Mouse (Mus musculus) intestine, embryonic 14.5 days (tissue): ENCODE results near the gene Tas1r2. TPM values are rescaled to one million over a fixed set of nuclear protein-coding genes. Genes with fewer than 3 reads are reported as not detected.

Source experiments
- ATAC-seq: fragments of 200-750 bp; cut with Nextera tagmentation; replicated peaks from 2 replicates; pipeline ENCODE4 v1.8.0; 2017; ENCODE audit warnings: low read depth, moderate number of reproducible peaks, moderate TSS enrichment, moderate library complexity; ENCODE audit not compliant: low FRiP score, low TSS enrichment
- DNase-seq: peaks from one replicate; pipeline ENCODE4 v3.0.0-alpha.2; 2018; ENCODE audit warnings: low spot score
- H3K27ac ChIP-seq: fragments of 300-500 bp; sonication (generic); 2 replicates; pipeline ENCODE4 v1.5.1; 2014; ENCODE audit warnings: low read depth, mild to moderate bottlenecking, control low read depth
- H3K27me3 ChIP-seq: fragments of 300-500 bp; sonication (generic); replicated peaks from 2 replicates; pipeline ENCODE4 v1.6.1; 2014; ENCODE audit warnings: low read length, control low read depth; ENCODE audit not compliant: control insufficient read depth, insufficient read depth
- H3K36me3 ChIP-seq: fragments of 300-500 bp; sonication (generic); 2 replicates; pipeline ENCODE4 v1.6.1; 2014; ENCODE audit warnings: low read length, control low read depth; ENCODE audit not compliant: control insufficient read depth, insufficient read depth
- H3K4me1 ChIP-seq: fragments of 300-500 bp; sonication (generic); replicated peaks from 2 replicates; pipeline ENCODE4 v1.6.1; 2014; ENCODE audit warnings: low read length, control low read depth, mixed read lengths; ENCODE audit not compliant: control insufficient read depth, insufficient read depth
- H3K4me2 ChIP-seq: fragments of 300-500 bp; sonication (generic); 2 replicates; pipeline ENCODE4 v1.6.1; 2014; ENCODE audit warnings: low read length
- H3K4me3 ChIP-seq: fragments of 300-500 bp; sonication (generic); 2 replicates; pipeline ENCODE4 v1.5.1; 2014; ENCODE audit warnings: low read depth, low read length, control low read depth, mixed read lengths
- H3K9ac ChIP-seq: fragments of 300-500 bp; sonication (generic); 2 replicates; pipeline ENCODE4 v1.6.1; 2014; ENCODE audit warnings: mild to moderate bottlenecking, low read length
- H3K9me3 ChIP-seq: fragments of 300-500 bp; sonication (generic); 2 replicates; pipeline ENCODE4 v1.6.1; 2016; ENCODE audit warnings: low read length, control low read depth; ENCODE audit not compliant: control insufficient read depth
- WGBS: fragments of 180-500 bp; shearing (Covaris S2); extraction: QIAGEN DNeasy Blood & Tissue Kit; methylation state at CpG from one replicate; pipeline ENCODE4 v1.1.7; 2014; 5-methylcytosine and 5-hydroxymethylcytosine counted together
- polyA plus RNA-seq: library from polyadenylated mRNA; unstranded; fragments of >200 nt; fragmentation: Nextera tagmentation; extraction: Ambion mirVana; gene quantifications from 2 replicates; pipeline ENCODE4 v1.2.1, GENCODE M21; 2014

The Tas1r2 gene
- polyA plus RNA-seq, 1 experiment from 2014 or later: not detected

- 57% methylated on average over 5 of the region's 5 CpGs for whole genome bisulfite sequencing
- H3K9me3 ChIP-seq: no peaks in the 10 kb centered on the region
- no peak overlapping the region for H3K27ac ChIP-seq
- no peak overlapping the region for H3K4me3 ChIP-seq
- H3K9ac ChIP-seq: no peak overlapping the region
- 0 out of 2 replicates have a peak, but pooled peaks cover 7% of the 10 kb centered on the region for H3K36me3 ChIP-seq
- no peak for ATAC-seq
- H3K4me2 ChIP-seq: no peak overlapping the region
- DNase-seq: no peak
- H3K27me3 ChIP-seq: 0 out of 2 replicates have a peak, but pooled peaks cover 5% of the 10 kb centered on the region
- H3K4me1 ChIP-seq: no peaks in the 10 kb centered on the region
Measured at GRCm38 (mm10) chr4:139631141-139631540, 22.2 kb upstream of the Tas1r2 start.

GRCm38 (mm10) chr4:139631569-139632253, 21.6 kb upstream of the Tas1r2 start:
- H3K27me3 ChIP-seq: 0 out of 2 replicates have a peak, but pooled peaks cover 5% of the 10 kb centered on the region
- 84% methylated on average over 7 of the region's 7 CpGs for WGBS
- H3K27ac ChIP-seq: no peak overlapping the region

GRCm38 (mm10) chr4:139632254-139632580, 21.1 kb upstream of the Tas1r2 start:
- no peak for ATAC-seq
- WGBS: 81% methylated on average over 10 of the region's 10 CpGs
- no peak for DNase-seq
- Histone ChIP-seq H3K27ac (no peak overlapping the region), H3K4me3 (no peak overlapping the region), H3K9ac (no peak overlapping the region), H3K4me1 (no peaks in the 10 kb centered on the region), H3K36me3 (0 out of 2 replicates have a peak, but pooled peaks cover 7% of the 10 kb centered on the region), H3K27me3 (0 out of 2 replicates have a peak, but pooled peaks cover 5% of the 10 kb centered on the region), H3K4me2 (no peak overlapping the region), H3K9me3 (no peaks in the 10 kb centered on the region)

More at GRCm38 (mm10) chr4:139631569-139632253, 21.6 kb upstream of the Tas1r2 start:
- no peaks in the 10 kb centered on the region for H3K4me1 ChIP-seq
- no peak overlapping the region for H3K9ac ChIP-seq
- no peaks in the 10 kb centered on the region for H3K9me3 ChIP-seq
- no peak for DNase-seq
- H3K4me2 ChIP-seq: no peak overlapping the region
- H3K36me3 ChIP-seq: 0 out of 2 replicates have a peak, but pooled peaks cover 7% of the 10 kb centered on the region
- no peak overlapping the region for H3K4me3 ChIP-seq
- no peak for ATAC-seq

- H3K36me3 ChIP-seq: 0 out of 2 replicates have a peak, but pooled peaks cover 7% of the 10 kb centered on the region
- H3K4me2 ChIP-seq: no peak overlapping the region
- peaks cover 13% of the 10 kb centered on the region for H3K27me3 ChIP-seq
- H3K4me1 ChIP-seq: 0 out of 2 replicates have a peak, but pooled peaks cover 4% of the 10 kb centered on the region
- no peak overlapping the region for H3K4me3 ChIP-seq
- ATAC-seq (no peak), DNase-seq (peak; percentile 94)
- 31% methylated on average over 7 of the region's 7 CpGs for WGBS
- no peak overlapping the region for H3K27ac ChIP-seq
- H3K9me3 ChIP-seq: no peaks in the 10 kb centered on the region
- no peak overlapping the region for H3K9ac ChIP-seq
Measured at GRCm38 (mm10) chr4:139636373-139636772, 17.0 kb upstream of the Tas1r2 start.

- no peak overlapping the region for H3K4me3 ChIP-seq
- no peak overlapping the region for H3K9ac ChIP-seq
- no peak for ATAC-seq
- WGBS: 86% methylated on average over 9 of the region's 9 CpGs
- DNase-seq: no peak
- peaks cover 24% of the 10 kb centered on the region for H3K27me3 ChIP-seq
- H3K9me3 ChIP-seq: no peaks in the 10 kb centered on the region
- no peak overlapping the region for H3K4me2 ChIP-seq
- 0 out of 2 replicates have a peak, but pooled peaks cover 7% of the 10 kb centered on the region for H3K36me3 ChIP-seq
- H3K4me1 ChIP-seq: peaks cover 11% of the 10 kb centered on the region; the same call in 1 of the 2 replicates
- no peak overlapping the region for H3K27ac ChIP-seq
Measured at GRCm38 (mm10) chr4:139637847-139638246, 15.5 kb upstream of the Tas1r2 start.

GRCm38 (mm10) chr4:139638356-139638755, 15.0 kb upstream of the Tas1r2 start:
- H3K4me1 ChIP-seq: peaks cover 11% of the 10 kb centered on the region; the same call in 1 of the 2 replicates
- WGBS: 88% methylated on average over 16 of the region's 16 CpGs
- DNase-seq (no peak), ATAC-seq (no peak)
- H3K27ac ChIP-seq: no peak overlapping the region
- no peak overlapping the region for H3K9ac ChIP-seq
- H3K9me3 ChIP-seq: no peaks in the 10 kb centered on the region
- H3K4me3 ChIP-seq: no peak overlapping the region
- H3K36me3 ChIP-seq: 0 out of 2 replicates have a peak, but pooled peaks cover 7% of the 10 kb centered on the region
- H3K27me3 ChIP-seq: peaks cover 25% of the 10 kb centered on the region
- H3K4me2 ChIP-seq: no peak overlapping the region

- no peak overlapping the region for H3K4me3 ChIP-seq
- no peak overlapping the region for H3K27ac ChIP-seq
- no peak overlapping the region for H3K9ac ChIP-seq
- no peaks in the 10 kb centered on the region for H3K9me3 ChIP-seq
- no peak overlapping the region for H3K4me2 ChIP-seq
- peaks cover 11% of the 10 kb centered on the region; the same call in 1 of the 2 replicates for H3K4me1 ChIP-seq
- peaks cover 25% of the 10 kb centered on the region for H3K27me3 ChIP-seq
- H3K36me3 ChIP-seq: 0 out of 2 replicates have a peak, but pooled peaks cover 7% of the 10 kb centered on the region
- no peak for ATAC-seq
- WGBS: 22% methylated on average over 12 of the region's 12 CpGs
- DNase-seq: no peak
Measured at GRCm38 (mm10) chr4:139639801-139640200, 13.5 kb upstream of the Tas1r2 start.

- ATAC-seq (no peak), DNase-seq (no peak)
- peaks cover 11% of the 10 kb centered on the region; the same call in 1 of the 2 replicates for H3K4me1 ChIP-seq
- H3K27me3 ChIP-seq: peaks cover 25% of the 10 kb centered on the region
- no peak overlapping the region for H3K27ac ChIP-seq
- no peaks in the 10 kb centered on the region for H3K9me3 ChIP-seq
- no peak overlapping the region for H3K4me2 ChIP-seq
- no peak overlapping the region for H3K9ac ChIP-seq
- 60% methylated on average over 12 of the region's 12 CpGs for WGBS
- H3K36me3 ChIP-seq: 0 out of 2 replicates have a peak, but pooled peaks cover 4% of the 10 kb centered on the region
- no peak overlapping the region for H3K4me3 ChIP-seq
Measured at GRCm38 (mm10) chr4:139640333-139640732, 13.0 kb upstream of the Tas1r2 start.
